Mouse (Mus musculus): Measurements from ENCODE around the gene Actg1. TPM values are rescaled to one million over a fixed set of nuclear protein-coding genes. Genes with fewer than 3 reads are reported as not detected.

Actg1 gene
- polyA plus RNA-seq, 1 experiment: 951 TPM

- no peak for DNase-seq (ENCODE audit: low read depth in 1 of 2, low spot score in 2 of 2)
- H3K4me1 ChIP-seq (ENCODE audit: control insufficient read depth, insufficient read depth, insufficient read length): peaks cover 3% of the 10 kb centered on the region
- H3K36me3 ChIP-seq (ENCODE audit: control insufficient read depth, insufficient read depth, low read length): no peaks in the 10 kb centered on the region
- peak overlapping the region; percentile 59 for H3K4me3 ChIP-seq (ENCODE audit: extremely low read depth, insufficient read depth, insufficient read length)
- H3K27me3 ChIP-seq (ENCODE audit: control insufficient read depth, insufficient read depth, low read length): peaks cover 5% of the 10 kb centered on the region; the same call in 1 of the 2 replicates
- H3K27ac ChIP-seq (ENCODE audit: insufficient read depth, low read length): no peak overlapping the region
- WGBS: 29% methylated on average over 15 of the region's 15 CpGs
- TF ChIP-seq CTCF (IDR thresholded peaks at IDR 0.05; ENCODE audit: extremely low read depth, insufficient read depth, insufficient read length, insufficient replicate concordance) (no peak), POLR2A (IDR thresholded peaks at IDR 0.05; ENCODE audit: low read depth, low read length) (no peak)
Observed at GRCm38 (mm10) chr11:120305535-120306365, 42.6 kb downstream of the Actg1 start.

GRCm38 (mm10) chr11:120304886-120305534, 43.3 kb downstream of the Actg1 start:
- TF ChIP-seq POLR2A (IDR thresholded peaks at IDR 0.05; ENCODE audit: low read depth, low read length) (no peak), CTCF (IDR thresholded peaks at IDR 0.05; ENCODE audit: extremely low read depth, insufficient read depth, insufficient read length, insufficient replicate concordance) (no peak)
- WGBS: under 1% methylated on average over 53 of the region's 53 CpGs
- Histone ChIP-seq H3K4me3 (ENCODE audit: extremely low read depth, insufficient read depth, insufficient read length) (peak overlapping the region; percentile 59), H3K36me3 (ENCODE audit: control insufficient read depth, insufficient read depth, low read length) (no peaks in the 10 kb centered on the region), H3K27me3 (ENCODE audit: control insufficient read depth, insufficient read depth, low read length) (peaks cover 5% of the 10 kb centered on the region; the same call in 1 of the 2 replicates), H3K27ac (ENCODE audit: insufficient read depth, low read length) (no peak overlapping the region), H3K4me1 (ENCODE audit: control insufficient read depth, insufficient read depth, insufficient read length) (no peaks in the 10 kb centered on the region; the same call in 1 of the 2 replicates)
- peak; percentile 85 to 91 for DNase-seq (ENCODE audit: low read depth in 1 of 2, low spot score in 2 of 2)

- WGBS: 60% methylated on average over 5 of the region's 5 CpGs
- H3K27me3 ChIP-seq (ENCODE audit: control insufficient read depth, insufficient read depth, low read length): peaks cover 5% of the 10 kb centered on the region; the same call in 1 of the 2 replicates
- DNase-seq (ENCODE audit: low read depth in 1 of 2, low spot score in 2 of 2): no peak
- H3K4me1 ChIP-seq (ENCODE audit: control insufficient read depth, insufficient read depth, insufficient read length): no peaks in the 10 kb centered on the region; the same call in 1 of the 2 replicates
- no peak for TF ChIP-seq POLR2A (IDR thresholded peaks at IDR 0.05; ENCODE audit: low read depth, low read length)
- TF ChIP-seq CTCF (IDR thresholded peaks at IDR 0.05; ENCODE audit: extremely low read depth, insufficient read depth, insufficient read length, insufficient replicate concordance): no peak
- H3K4me3 ChIP-seq (ENCODE audit: extremely low read depth, insufficient read depth, insufficient read length): no peak overlapping the region
- H3K27ac ChIP-seq (ENCODE audit: insufficient read depth, low read length): no peak overlapping the region
- H3K36me3 ChIP-seq (ENCODE audit: control insufficient read depth, insufficient read depth, low read length): no peaks in the 10 kb centered on the region
Observed at GRCm38 (mm10) chr11:120304350-120304694, 44.0 kb downstream of the Actg1 start.

- no peaks in the 10 kb centered on the region for H3K36me3 ChIP-seq (ENCODE audit: control insufficient read depth, insufficient read depth, low read length)
- WGBS: 88% methylated on average over 21 of the region's 21 CpGs
- no peak overlapping the region for H3K27ac ChIP-seq (ENCODE audit: insufficient read depth, low read length)
- TF ChIP-seq POLR2A (IDR thresholded peaks at IDR 0.05; ENCODE audit: low read depth, low read length) (no peak), CTCF (IDR thresholded peaks at IDR 0.05; ENCODE audit: extremely low read depth, insufficient read depth, insufficient read length, insufficient replicate concordance) (no peak)
- 0 out of 2 replicates have a peak, but pooled peaks cover 2% of the 10 kb centered on the region for H3K27me3 ChIP-seq (ENCODE audit: control insufficient read depth, insufficient read depth, low read length)
- DNase-seq (ENCODE audit: low read depth in 1 of 2, low spot score in 2 of 2): no peak
- H3K4me1 ChIP-seq (ENCODE audit: control insufficient read depth, insufficient read depth, insufficient read length): no peaks in the 10 kb centered on the region; the same call in 1 of the 2 replicates
- no peak overlapping the region for H3K4me3 ChIP-seq (ENCODE audit: extremely low read depth, insufficient read depth, insufficient read length)
Observed at GRCm38 (mm10) chr11:120303559-120304349, 44.6 kb downstream of the Actg1 start.

- 0 out of 2 replicates have a peak, but pooled peaks cover 2% of the 10 kb centered on the region for H3K27me3 ChIP-seq (ENCODE audit: control insufficient read depth, insufficient read depth, low read length)
- no peaks in the 10 kb centered on the region; the same call in 1 of the 2 replicates for H3K4me1 ChIP-seq (ENCODE audit: control insufficient read depth, insufficient read depth, insufficient read length)
- H3K4me3 ChIP-seq (ENCODE audit: extremely low read depth, insufficient read depth, insufficient read length): no peak overlapping the region
- no peaks in the 10 kb centered on the region for H3K36me3 ChIP-seq (ENCODE audit: control insufficient read depth, insufficient read depth, low read length)
- no peak for TF ChIP-seq CTCF (IDR thresholded peaks at IDR 0.05; ENCODE audit: extremely low read depth, insufficient read depth, insufficient read length, insufficient replicate concordance)
- no peak for TF ChIP-seq POLR2A (IDR thresholded peaks at IDR 0.05; ENCODE audit: low read depth, low read length)
- WGBS: 92% methylated on average over 9 of the region's 9 CpGs
- no peak overlapping the region for H3K27ac ChIP-seq (ENCODE audit: insufficient read depth, low read length)
- no peak for DNase-seq (ENCODE audit: low read depth in 1 of 2, low spot score in 2 of 2)
Observed at GRCm38 (mm10) chr11:120303119-120303518, 45.2 kb downstream of the Actg1 start.

- no peak for DNase-seq (ENCODE audit: low read depth in 1 of 2, low spot score in 2 of 2)
- Histone ChIP-seq H3K4me1 (ENCODE audit: control insufficient read depth, insufficient read depth, insufficient read length) (no peaks in the 10 kb centered on the region), H3K27ac (ENCODE audit: insufficient read depth, low read length) (no peak overlapping the region), H3K27me3 (ENCODE audit: control insufficient read depth, insufficient read depth, low read length) (no peaks in the 10 kb centered on the region), H3K4me3 (ENCODE audit: extremely low read depth, insufficient read depth, insufficient read length) (no peak overlapping the region), H3K36me3 (ENCODE audit: control insufficient read depth, insufficient read depth, low read length) (no peaks in the 10 kb centered on the region)
- TF ChIP-seq POLR2A (IDR thresholded peaks at IDR 0.05; ENCODE audit: low read depth, low read length) (no peak), CTCF (IDR thresholded peaks at IDR 0.05; ENCODE audit: extremely low read depth, insufficient read depth, insufficient read length, insufficient replicate concordance) (no peak)
- 51% methylated on average over 5 of the region's 5 CpGs for WGBS
Observed at GRCm38 (mm10) chr11:120299484-120299883, 48.9 kb downstream of the Actg1 start.
